Mouse (Mus musculus): Measurements from ENCODE around the gene Uap1l1. TPM values are rescaled to one million over a fixed set of nuclear protein-coding genes. Genes with fewer than 3 reads are reported as not detected.

Gene Uap1l1
- total and polyA plus RNA-seq, 3 experiments = 4.7 to 12.6 TPM; not detected in 1

GRCm38 (mm10) chr2:25363478-25364178 lies 1.9 kb downstream of the Uap1l1 start:
- Histone ChIP-seq H3K79me2 (ENCODE audit: control insufficient read depth, insufficient read depth, low read length, poor library complexity) (no peaks in the 10 kb centered on the region), H3K9ac (ENCODE audit: control insufficient read depth, low read depth, low read length, poor library complexity, severe bottlenecking) (no peak overlapping the region), H3K4me1 (ENCODE audit: control insufficient read depth in 1 of 2, insufficient read depth in 2 of 2, low read length in 2 of 2) (peaks cover 3 to 11% of the 10 kb centered on the region in 2 experiments; a peak in 3 of 4 replicates), H3K36me3 (ENCODE audit: control insufficient read depth in 1 of 2, insufficient read depth in 2 of 2, low read length in 2 of 2) (peaks cover 0 to 3% of the 10 kb centered on the region in 2 experiments; a peak in 2 of 4 replicates), H3K27ac (ENCODE audit: control insufficient read depth, low read depth, low read length) (no peak overlapping the region), H3K4me3 (ENCODE audit: control insufficient read depth in 1 of 2, insufficient read depth in 1 of 2, low read depth in 2 of 2, low read length in 2 of 2) (no peak overlapping the region), H3K9me3 (replicated peaks; ENCODE audit: insufficient read depth, low read length) (no peaks in the 10 kb centered on the region), H3K27me3 (ENCODE audit: control insufficient read depth in 1 of 2, insufficient read depth in 2 of 2, low read length in 2 of 2) (no peaks in the 10 kb centered on the region)
- TF ChIP-seq SMC3 (IDR thresholded peaks at IDR 0.05; ENCODE audit: low read depth, low read length) = no peak
- TF ChIP-seq MAFK (IDR thresholded peaks at IDR 0.05; ENCODE audit: borderline replicate concordance, low read depth, low read length) = no peak
- no peak for TF ChIP-seq MYC (IDR thresholded peaks at IDR 0.05; ENCODE audit: low read depth, low read length)
- no peak for TF ChIP-seq MAZ (IDR thresholded peaks at IDR 0.05; ENCODE audit: low read depth, low read length)
- no peak for TF ChIP-seq NRF1 (IDR thresholded peaks at IDR 0.05; ENCODE audit: insufficient read depth, low read depth, low read length, poor library complexity, severe bottlenecking)
- TF ChIP-seq RAD21 (IDR thresholded peaks at IDR 0.05; ENCODE audit: low read depth, low read length) = no peak
- no peak for DNase-seq (ENCODE audit: low read depth, low spot score)

- Histone ChIP-seq H3K27ac (ENCODE audit: control insufficient read depth, low read depth, low read length) (no peak overlapping the region), H3K9ac (ENCODE audit: control insufficient read depth, low read depth, low read length, poor library complexity, severe bottlenecking) (no peak overlapping the region), H3K4me3 (ENCODE audit: control insufficient read depth in 1 of 2, insufficient read depth in 1 of 2, low read depth in 2 of 2, low read length in 2 of 2) (no peak overlapping the region), H3K27me3 (ENCODE audit: control insufficient read depth in 1 of 2, insufficient read depth in 2 of 2, low read length in 2 of 2) (no peaks in the 10 kb centered on the region), H3K36me3 (ENCODE audit: control insufficient read depth in 1 of 2, insufficient read depth in 2 of 2, low read length in 2 of 2) (no peaks in the 10 kb centered on the region; a peak in 2 of 4 replicates), H3K4me1 (ENCODE audit: control insufficient read depth in 1 of 2, insufficient read depth in 2 of 2, low read length in 2 of 2) (peaks cover 0 to 19% of the 10 kb centered on the region in 2 experiments; a peak in 3 of 4 replicates), H3K9me3 (replicated peaks; ENCODE audit: insufficient read depth, low read length) (no peaks in the 10 kb centered on the region), H3K79me2 (ENCODE audit: control insufficient read depth, insufficient read depth, low read length, poor library complexity) (peaks cover 7% of the 10 kb centered on the region)
- DNase-seq (ENCODE audit: low read depth, low spot score) = no peak
- TF ChIP-seq UBTF (IDR thresholded peaks at IDR 0.05; ENCODE audit: borderline replicate concordance, insufficient read depth, low read depth, low read length) (no peak), USF2 (IDR thresholded peaks at IDR 0.05; ENCODE audit: borderline replicate concordance in 1 of 2, insufficient read depth in 1 of 2, low read depth in 1 of 2, low read length in 2 of 2) (no peak), NRF1 (IDR thresholded peaks at IDR 0.05; ENCODE audit: insufficient read depth, low read depth, low read length, poor library complexity, severe bottlenecking) (no peak), CTCF (IDR thresholded peaks at IDR 0.05 in 2 of 3, conservative IDR thresholded peaks at IDR 0.05 in 1 of 3; ENCODE audit: control insufficient read depth in 1 of 3, insufficient read depth in 1 of 3, low read depth in 2 of 3, low read length in 3 of 3, poor library complexity in 1 of 3, severe bottlenecking in 1 of 3) (no peak), E2F4 (IDR thresholded peaks at IDR 0.05; ENCODE audit: borderline replicate concordance, low read depth, low read length) (no peak), MEF2A (IDR thresholded peaks at IDR 0.05; ENCODE audit: extremely low read depth, insufficient replicate concordance, low read depth, low read length, poor library complexity, severe bottlenecking) (no peak), TBP (IDR thresholded peaks at IDR 0.05; ENCODE audit: low read depth, low read length) (no peak), SIN3A (IDR thresholded peaks at IDR 0.05; ENCODE audit: low read length) (no peak), KAT2A (conservative IDR thresholded peaks at IDR 0.05; ENCODE audit: low read depth, low read length) (no peak), HCFC1 (IDR thresholded peaks at IDR 0.05; ENCODE audit: low read depth, low read length) (no peak), EP300 (IDR thresholded peaks at IDR 0.05; ENCODE audit: low read depth in 1 of 2, low read length in 2 of 2) (no peak), MAX (IDR thresholded peaks at IDR 0.05; ENCODE audit: low read length) (no peak), BHLHE40 (IDR thresholded peaks at IDR 0.05; ENCODE audit: borderline replicate concordance, low read depth, low read length) (no peak)
These were observed 5.6 kb downstream of the Uap1l1 start for GRCm38 (mm10) chr2:25359848-25360247.

Data from MEL (cell line).